Mouse (Mus musculus): ENCODE measurements around the gene Arl3.
A peak's percentile ranks its signal among the peaks of the same experiment; 100 is the strongest.

Gene Arl3

GRCm38 (mm10) chr19:46500581-46501341, 72.2 kb downstream of the Arl3 start:
- DNase-seq (ENCODE audit: low spot score): no peak

- DNase-seq (ENCODE audit: low spot score): peak; percentile 98
These were observed 73.0 kb downstream of the Arl3 start for GRCm38 (mm10) chr19:46499836-46500580.

GRCm38 (mm10) chr19:46499539-46499835, 73.5 kb downstream of the Arl3 start:
- no peak for DNase-seq (ENCODE audit: low spot score)

- no peak for DNase-seq (ENCODE audit: low spot score)
These were observed 75.8 kb downstream of the Arl3 start for GRCm38 (mm10) chr19:46497230-46497629.

GRCm38 (mm10) chr19:46495136-46495535, 77.9 kb downstream of the Arl3 start:
- DNase-seq (ENCODE audit: low spot score): no peak

- no peak for DNase-seq (ENCODE audit: low spot score)
These were observed 82.4 kb downstream of the Arl3 start for GRCm38 (mm10) chr19:46490634-46491033.

GRCm38 (mm10) chr19:46489448-46489847, 83.5 kb downstream of the Arl3 start:
- no peak for DNase-seq (ENCODE audit: low spot score)

- DNase-seq (ENCODE audit: low spot score): no peak
These were observed 86.3 kb downstream of the Arl3 start for GRCm38 (mm10) chr19:46486709-46487108.

GRCm38 (mm10) chr19:46485847-46486246, 87.2 kb downstream of the Arl3 start:
- no peak for DNase-seq (ENCODE audit: low spot score)

- DNase-seq (ENCODE audit: low spot score): no peak
These were observed 88.5 kb downstream of the Arl3 start for GRCm38 (mm10) chr19:46484518-46484917.

GRCm38 (mm10) chr19:46483701-46484328, 89.2 kb downstream of the Arl3 start:
- DNase-seq (ENCODE audit: low spot score): no peak

GRCm38 (mm10) chr19:46482896-46483516, 90.0 kb downstream of the Arl3 start:
- no peak for DNase-seq (ENCODE audit: low spot score)

GRCm38 (mm10) chr19:46481756-46482155, 91.2 kb downstream of the Arl3 start:
- no peak for DNase-seq (ENCODE audit: low spot score)

GRCm38 (mm10) chr19:46481352-46481751, 91.6 kb downstream of the Arl3 start:
- DNase-seq (ENCODE audit: low spot score): no peak

Data from left cerebral cortex, adult 11 months (tissue).